Mouse (Mus musculus) forebrain, embryonic 10.5 days (tissue): ENCODE data around the gene Olfr49. TPM values are rescaled to one million over a fixed set of nuclear protein-coding genes. Genes with fewer than 3 reads are reported as not detected.
"Not testable (repeated sequence)": the region's sequence is repeated elsewhere in the genome, so short reads cannot be mapped to it uniquely, and the experiment has no call there.

ENCODE experiments used
- DNase-seq: peaks from one replicate; pipeline ENCODE4 v3.0.0-alpha.2; 2017; ENCODE audit warnings: low spot score; ENCODE audit errors: extremely low spot score
- H3K27ac ChIP-seq: fragments of 300-500 bp; sonication (generic); 2 replicates; pipeline ENCODE4 v1.5.1; 2016; ENCODE audit warnings: mild to moderate bottlenecking
- H3K27me3 ChIP-seq: fragments of 300-500 bp; sonication (generic); 2 replicates; pipeline ENCODE4 v1.6.1; 2016; ENCODE audit warnings: mild to moderate bottlenecking; ENCODE audit not compliant: poor library complexity, severe bottlenecking
- H3K36me3 ChIP-seq: fragments of 300-500 bp; sonication (generic); replicated peaks from 2 replicates; pipeline ENCODE4 v1.6.1; 2016; ENCODE audit warnings: mild to moderate bottlenecking, moderate library complexity
- H3K4me1 ChIP-seq: fragments of 300-500 bp; sonication (generic); 2 replicates; pipeline ENCODE4 v1.6.1; 2016
- H3K4me3 ChIP-seq: fragments of 300-500 bp; sonication (generic); 2 replicates; pipeline ENCODE4 v1.5.1; 2016; ENCODE audit warnings: mild to moderate bottlenecking, moderate library complexity
- H3K9me3 ChIP-seq: fragments of 300-500 bp; sonication (generic); 2 replicates; pipeline ENCODE4 v1.6.1; 2016; ENCODE audit warnings: mild to moderate bottlenecking, moderate library complexity
- WGBS: fragments of 180-500 bp; shearing (Covaris S2); methylation state at CpG from one replicate; pipeline ENCODE4 v1.1.7; 2016; 5-methylcytosine and 5-hydroxymethylcytosine counted together
- polyA plus RNA-seq: library from polyadenylated mRNA; unstranded; fragments of >200 nt; fragmentation: Nextera tagmentation; extraction: Ambion mirVana; gene quantifications from 2 replicates; pipeline ENCODE4 v1.2.1, GENCODE M21; 2016

Gene Olfr49
- polyA plus RNA-seq, 1 experiment from 2014 or later = not detected

DNA sequence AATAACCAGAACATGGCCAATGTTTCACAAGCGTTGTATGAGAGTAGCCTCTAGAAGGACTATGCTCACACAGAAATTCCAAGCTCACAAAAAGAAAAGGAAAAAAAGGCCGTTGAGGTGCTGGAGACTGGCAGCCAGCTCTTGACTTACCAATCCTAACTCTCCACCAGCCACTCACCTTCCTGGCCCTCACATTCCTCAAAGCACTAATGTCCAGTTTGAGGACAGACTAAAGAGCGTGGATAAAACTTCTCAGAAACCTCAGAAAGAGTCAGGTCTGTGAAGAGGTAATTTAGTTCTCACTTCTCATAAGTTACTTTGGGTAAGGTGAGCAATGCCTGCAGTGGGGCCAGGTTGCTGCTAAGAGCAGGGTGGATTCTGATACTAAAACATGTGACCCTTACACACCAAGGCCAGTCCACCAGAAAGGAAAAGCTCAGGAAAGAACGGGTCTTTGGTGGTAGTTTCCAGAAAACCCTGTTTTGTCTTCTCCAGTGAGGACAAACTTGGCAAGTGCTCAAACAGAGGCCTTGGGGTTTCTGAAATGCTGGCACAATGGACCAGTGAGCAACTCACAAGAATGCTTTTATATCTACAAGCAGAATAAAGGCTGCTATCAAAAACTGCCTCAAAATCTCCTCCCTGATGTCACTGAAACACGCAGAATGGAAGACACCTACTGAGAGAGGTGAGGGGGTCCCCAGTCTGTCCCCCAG is 48.8 kb downstream of the Olfr49 start:
- DNase-seq = no peak
- Histone ChIP-seq H3K27ac (no peak overlapping the region), H3K4me1 (peaks cover 34% of the 10 kb centered on the region), H3K9me3 (no peaks in the 10 kb centered on the region), H3K27me3 (no peaks in the 10 kb centered on the region; the same call in 1 of the 2 replicates), H3K4me3 (no peak overlapping the region), H3K36me3 (peaks cover 47% of the 10 kb centered on the region)
- WGBS = 87% methylated on average over 5 of the region's 5 CpGs

DNA sequence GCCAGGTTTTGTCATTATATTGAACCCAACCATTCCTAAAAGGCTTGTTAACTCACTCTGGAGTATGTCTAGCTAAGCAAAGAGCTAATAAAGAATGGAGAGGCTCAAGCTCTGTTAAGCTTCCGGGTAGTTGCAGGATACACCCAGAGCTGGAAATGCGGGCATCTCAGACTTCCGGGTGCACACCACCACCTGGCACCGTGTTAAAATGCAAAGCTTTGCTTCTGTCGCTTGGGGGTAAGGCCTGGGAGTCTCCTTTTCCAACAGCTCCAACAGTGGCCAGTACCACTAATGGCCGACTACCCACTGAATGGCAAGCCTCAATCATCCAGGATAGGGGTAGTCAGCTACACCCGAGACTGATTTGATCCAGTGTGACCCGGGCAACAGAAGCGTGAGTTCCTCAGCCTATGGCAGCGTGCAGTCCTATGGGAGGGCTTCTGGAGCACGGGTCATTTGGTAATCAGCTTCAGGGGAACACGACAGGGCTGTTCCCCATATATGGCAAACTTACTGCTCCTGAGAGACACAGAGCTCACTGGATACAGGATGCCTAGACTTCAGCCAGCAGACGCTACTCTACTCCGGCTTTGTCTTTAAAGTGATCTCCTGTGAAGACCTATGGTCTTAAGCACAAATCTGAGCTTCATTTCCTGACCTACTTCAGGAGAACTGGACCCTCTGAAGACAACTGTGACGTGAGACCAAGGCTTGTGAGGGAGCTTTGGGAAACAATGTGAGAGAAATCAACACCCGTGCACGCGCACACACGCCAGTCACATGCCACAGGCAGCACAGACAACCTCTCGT is 50.3 kb downstream of the Olfr49 start:
- no peaks in the 10 kb centered on the region for H3K9me3 ChIP-seq
- peaks cover 37% of the 10 kb centered on the region for H3K4me1 ChIP-seq
- H3K27me3 ChIP-seq = peaks cover 1% of the 10 kb centered on the region
- peak overlapping the region; percentile 27; the same call in 1 of the 2 replicates for H3K27ac ChIP-seq
- WGBS = 85% methylated on average over 20 of the region's 20 CpGs
- no peak for DNase-seq
- no peak overlapping the region for H3K4me3 ChIP-seq
- peaks cover 35% of the 10 kb centered on the region for H3K36me3 ChIP-seq

DNA sequence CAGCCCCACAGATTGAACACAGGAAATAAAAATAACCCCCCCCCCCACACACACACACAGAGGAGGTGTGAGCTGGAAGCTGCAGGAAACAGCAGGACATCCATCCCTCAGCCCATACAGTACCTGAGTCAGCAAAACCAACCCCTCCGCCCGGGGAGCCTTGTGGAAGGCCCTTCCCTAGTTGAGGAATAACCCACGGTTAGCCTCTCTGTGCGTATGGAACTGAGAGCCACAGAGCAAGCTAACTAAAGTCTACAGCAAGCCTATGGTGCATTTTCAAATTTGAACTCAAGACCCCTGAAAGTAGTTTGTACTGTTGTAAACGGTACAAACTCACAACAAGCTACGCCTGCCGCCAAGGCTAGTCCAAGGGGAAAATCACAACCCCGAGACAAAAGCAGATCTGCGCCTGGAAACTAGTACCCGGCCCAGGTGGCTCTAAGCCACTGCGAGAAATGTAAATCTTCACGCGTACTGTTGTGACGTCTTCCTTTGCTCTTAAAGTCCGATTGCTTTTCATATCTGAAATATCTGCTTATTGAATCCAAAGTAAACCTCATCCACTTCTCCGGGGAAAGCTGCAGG is 51.1 kb downstream of the Olfr49 start:
- no peak for DNase-seq
- Histone ChIP-seq H3K4me3 (no peak overlapping the region), H3K4me1 (peaks cover 45% of the 10 kb centered on the region), H3K9me3 (no peaks in the 10 kb centered on the region), H3K27ac (peak overlapping the region; percentile 27; the same call in 1 of the 2 replicates), H3K27me3 (peaks cover 7% of the 10 kb centered on the region), H3K36me3 (peaks cover 28% of the 10 kb centered on the region)
- WGBS = 82% methylated on average over 16 of the region's 16 CpGs

DNA sequence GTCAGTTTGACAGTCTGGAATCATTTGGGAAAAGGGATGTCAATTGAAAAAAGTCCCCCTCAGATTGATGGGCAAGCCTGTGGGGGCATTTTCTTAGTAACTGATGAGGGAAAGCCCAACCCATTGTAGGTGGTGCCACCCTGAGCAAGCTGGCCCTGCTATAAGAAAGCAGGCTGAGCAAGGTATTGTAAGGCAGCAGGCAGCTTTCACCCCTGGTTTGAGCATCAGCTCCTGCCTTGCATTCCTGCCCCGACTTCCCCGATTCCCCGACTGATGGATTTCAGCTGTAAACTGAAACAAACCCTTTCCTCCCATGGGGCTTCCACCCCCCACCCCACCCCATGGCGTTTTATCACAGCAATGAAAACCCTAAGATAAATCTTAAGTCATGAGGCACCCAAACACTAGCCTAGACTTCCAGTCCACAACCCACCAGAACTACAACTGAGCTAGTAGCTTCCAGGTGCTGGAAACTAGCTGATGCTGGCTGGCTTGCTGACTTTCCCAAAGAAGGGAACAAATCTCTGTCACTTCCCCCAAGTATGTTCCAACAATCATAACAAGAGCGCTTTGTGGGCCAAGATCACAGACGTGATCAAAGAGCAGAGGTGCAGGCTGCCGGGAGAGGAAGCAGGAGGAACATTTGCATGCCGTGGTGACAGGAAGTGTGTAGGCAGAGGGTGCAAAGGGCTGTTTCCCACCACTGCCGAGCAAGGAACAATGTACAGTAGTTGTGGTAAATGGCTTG is 51.8 kb downstream of the Olfr49 start:
- WGBS = 65% methylated on average over 9 of the region's 9 CpGs
- H3K4me3 ChIP-seq = no peak overlapping the region
- H3K9me3 ChIP-seq = no peaks in the 10 kb centered on the region
- peaks cover 52% of the 10 kb centered on the region for H3K4me1 ChIP-seq
- H3K27me3 ChIP-seq = peaks cover 7% of the 10 kb centered on the region
- H3K27ac ChIP-seq = peak overlapping the region; percentile 27; the same call in 1 of the 2 replicates
- no peak for DNase-seq
- H3K36me3 ChIP-seq = peaks cover 21% of the 10 kb centered on the region

DNA sequence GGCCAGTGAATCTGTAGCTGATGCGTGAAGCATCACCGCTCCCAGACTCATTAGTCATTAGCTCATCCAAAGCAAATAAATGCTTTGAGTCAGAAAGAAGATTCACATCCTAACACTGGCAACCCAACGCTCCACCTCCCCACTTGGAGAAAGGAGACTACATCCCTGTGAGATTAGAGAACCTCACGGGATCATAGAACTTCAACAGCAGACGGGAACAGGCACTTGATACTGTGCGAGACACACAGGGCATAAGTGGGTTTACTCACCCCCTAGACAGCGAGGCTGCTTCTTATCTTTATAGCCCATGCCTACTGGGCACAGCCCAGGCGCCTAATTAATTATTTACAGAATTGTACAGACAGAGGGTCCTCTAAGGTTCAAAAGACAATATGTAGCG is 52.6 kb downstream of the Olfr49 start:
- H3K9me3 ChIP-seq = no peaks in the 10 kb centered on the region
- 90% methylated on average over 9 of the region's 9 CpGs for WGBS
- DNase-seq = no peak
- H3K4me3 ChIP-seq = no peak overlapping the region
- H3K4me1 ChIP-seq = peaks cover 59% of the 10 kb centered on the region
- H3K36me3 ChIP-seq = peaks cover 19% of the 10 kb centered on the region
- peaks cover 12% of the 10 kb centered on the region for H3K27me3 ChIP-seq
- no peak overlapping the region for H3K27ac ChIP-seq

DNA sequence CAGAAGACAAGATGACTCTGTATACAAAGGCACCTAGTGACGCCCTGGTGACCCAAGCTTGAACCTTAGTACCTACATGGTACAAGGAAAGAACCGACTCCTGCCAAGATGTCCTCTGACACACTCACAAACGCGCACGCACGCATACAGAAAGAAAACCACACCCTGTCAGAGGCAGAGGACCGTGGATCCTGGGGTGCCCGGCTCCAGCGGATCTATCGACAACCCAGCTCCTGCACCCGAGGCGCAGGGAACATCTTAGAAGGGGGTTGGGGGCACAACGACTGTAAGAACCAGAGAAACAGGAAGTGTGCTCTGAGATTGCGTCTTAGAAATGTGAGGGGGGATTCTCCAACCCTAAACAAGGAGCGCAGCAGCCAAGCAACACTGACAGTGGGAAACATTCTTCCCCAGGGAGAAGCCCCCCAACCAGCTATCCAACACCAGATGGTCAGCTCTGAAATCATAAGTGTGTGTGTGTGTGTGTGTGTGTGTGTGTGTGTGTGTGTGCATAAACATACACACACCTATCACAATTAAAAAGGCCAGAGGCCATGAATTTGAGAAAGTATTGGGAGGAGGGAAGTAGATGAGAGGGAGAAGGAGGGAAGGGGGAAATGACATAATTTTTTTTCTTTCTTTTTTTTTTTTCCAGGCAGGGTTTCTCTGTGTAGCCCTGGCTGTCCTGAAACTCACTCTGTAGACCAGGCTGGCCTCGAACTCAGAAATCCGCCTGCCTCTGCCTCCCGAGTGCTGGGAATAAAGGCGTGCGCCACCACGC is 53.4 kb downstream of the Olfr49 start:
- no peak overlapping the region for H3K4me3 ChIP-seq
- peak overlapping the region; percentile 21; the same call in 1 of the 2 replicates for H3K27ac ChIP-seq
- H3K4me1 ChIP-seq = peaks cover 59% of the 10 kb centered on the region
- peaks cover 20% of the 10 kb centered on the region for H3K27me3 ChIP-seq
- H3K9me3 ChIP-seq = no peaks in the 10 kb centered on the region
- H3K36me3 ChIP-seq = peaks cover 19% of the 10 kb centered on the region
- DNase-seq = no peak
- WGBS = 88% methylated on average over 21 of the region's 21 CpGs

DNA sequence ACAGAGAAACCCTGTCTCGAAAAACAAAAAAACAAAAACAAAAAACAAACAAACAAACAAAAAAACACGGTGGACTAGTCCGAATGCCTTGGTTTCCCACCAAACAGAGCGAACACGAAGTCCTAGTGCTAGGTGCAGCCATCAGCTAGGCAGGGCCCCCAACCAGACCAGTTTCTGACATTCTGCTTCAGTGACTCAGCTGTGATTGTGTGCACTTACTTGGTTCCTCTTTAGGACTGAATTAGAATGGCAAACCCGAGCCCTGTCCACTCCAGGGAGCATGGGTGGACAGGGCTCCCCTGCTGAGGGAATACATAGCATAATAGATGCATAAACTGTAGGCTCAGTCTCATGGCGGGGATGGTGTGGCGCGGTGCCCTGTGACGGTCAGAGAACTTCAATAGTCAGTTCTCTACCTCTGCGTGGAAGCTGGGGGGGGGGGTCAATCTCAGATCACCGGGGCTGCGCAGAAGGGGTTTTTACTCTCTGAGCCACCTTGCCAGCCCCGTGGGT is 54.0 kb downstream of the Olfr49 start:
- Histone ChIP-seq H3K4me3 (no peak overlapping the region), H3K4me1 (peaks cover 59% of the 10 kb centered on the region), H3K27ac (no peak overlapping the region), H3K36me3 (peaks cover 17% of the 10 kb centered on the region), H3K27me3 (peaks cover 25% of the 10 kb centered on the region), H3K9me3 (no peaks in the 10 kb centered on the region)
- WGBS = 89% methylated on average over 12 of the region's 14 CpGs
- no peak for DNase-seq

DNA sequence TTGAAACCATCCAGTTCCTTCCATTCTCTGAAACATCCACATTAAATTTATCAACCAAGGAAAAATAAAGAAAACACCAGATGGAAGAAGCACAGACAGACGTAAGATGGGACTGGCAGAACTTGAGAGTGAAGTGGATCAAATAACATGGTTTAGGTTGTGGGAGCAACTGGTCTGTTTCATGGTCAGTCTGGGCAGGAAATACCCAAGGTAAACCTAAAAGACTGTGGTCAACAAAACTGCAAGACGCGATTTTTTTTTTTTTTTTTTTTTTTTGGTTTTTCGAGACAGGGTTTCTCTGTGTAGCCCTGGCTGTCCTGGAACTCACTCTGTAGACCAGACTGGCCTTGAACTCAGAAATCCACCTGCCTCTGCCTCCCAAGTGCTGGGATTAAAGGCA is 54.9 kb downstream of the Olfr49 start:
- not testable (repeated sequence) for H3K36me3 ChIP-seq, H3K4me3 ChIP-seq, H3K27ac ChIP-seq, DNase-seq, H3K9me3 ChIP-seq
- Histone ChIP-seq H3K4me1 (peaks cover 56% of the 10 kb centered on the region), H3K27me3 (peaks cover 25% of the 10 kb centered on the region)
- 73% methylated on average over 3 of the region's 4 CpGs for WGBS

DNA sequence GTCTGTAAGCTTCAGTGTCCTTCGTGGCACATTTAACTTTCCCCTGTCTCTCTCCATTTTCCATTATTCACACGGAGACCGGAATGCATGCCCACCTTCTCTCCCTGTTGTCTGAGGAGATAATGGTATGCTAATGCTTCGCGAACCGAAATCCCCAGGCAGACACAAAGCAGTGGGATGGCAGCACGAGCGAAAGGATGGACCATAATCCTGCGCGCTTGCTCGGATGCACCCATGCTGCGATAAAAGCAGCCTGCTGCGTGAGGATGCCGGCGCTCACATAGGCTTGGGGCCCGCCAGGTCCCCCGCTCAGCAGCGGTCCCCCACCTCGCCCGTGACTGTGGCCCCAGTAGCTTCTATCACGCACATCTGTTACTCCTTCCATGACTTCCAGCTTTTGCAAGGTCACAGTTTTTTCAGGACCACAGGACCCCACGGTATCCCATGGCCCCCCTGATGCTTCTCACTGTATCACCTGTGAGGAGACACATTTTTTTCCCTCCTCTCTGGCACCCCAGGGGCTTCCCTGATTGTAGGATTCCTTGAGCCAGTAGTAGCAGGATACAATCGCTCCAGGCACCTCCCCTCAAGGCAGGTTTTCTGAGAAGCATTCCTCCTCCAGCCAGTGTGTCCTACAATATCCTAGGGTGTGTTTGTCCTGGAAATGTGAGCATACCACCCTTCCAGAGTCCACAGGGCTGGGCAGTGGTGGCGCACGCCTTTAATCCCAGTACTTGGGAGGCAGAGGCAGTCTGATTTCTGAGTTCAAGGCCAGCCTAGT is 55.6 kb downstream of the Olfr49 start:
- H3K4me1 ChIP-seq = peaks cover 56% of the 10 kb centered on the region
- peak overlapping the region; percentile 51 for H3K4me3 ChIP-seq
- 5% methylated on average over 25 of the region's 25 CpGs for WGBS
- H3K36me3 ChIP-seq = peaks cover under 1% of the 10 kb centered on the region; the same call in 1 of the 2 replicates
- DNase-seq = peak; percentile 33
- H3K9me3 ChIP-seq = no peaks in the 10 kb centered on the region
- peaks cover 25% of the 10 kb centered on the region for H3K27me3 ChIP-seq
- peak overlapping the region; percentile 80 for H3K27ac ChIP-seq

DNA sequence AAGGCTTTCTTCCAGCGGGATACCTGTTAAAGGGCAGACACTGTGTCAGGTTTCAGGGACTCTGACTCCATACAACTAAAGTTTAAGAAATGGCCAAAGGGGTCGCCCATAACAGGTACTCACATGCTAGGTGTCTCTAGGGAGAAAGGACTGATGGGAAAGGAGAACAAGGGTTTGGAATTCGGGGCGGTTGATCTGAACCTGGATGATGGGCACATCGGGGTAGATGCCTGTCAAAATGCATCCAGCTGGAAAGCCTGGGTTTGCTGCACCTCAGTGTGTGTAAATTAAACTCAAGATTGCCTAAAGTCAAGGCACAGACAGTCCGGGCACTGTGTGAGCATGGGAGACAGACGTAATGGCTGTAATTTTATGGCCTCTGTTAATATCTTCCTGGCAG is 56.2 kb downstream of the Olfr49 start:
- Histone ChIP-seq H3K4me3 (peak overlapping the region; percentile 51), H3K9me3 (no peaks in the 10 kb centered on the region), H3K27ac (peak overlapping the region; percentile 80), H3K4me1 (peaks cover 53% of the 10 kb centered on the region), H3K27me3 (peaks cover 25% of the 10 kb centered on the region), H3K36me3 (no peaks in the 10 kb centered on the region)
- 8% methylated on average over 7 of the region's 7 CpGs for WGBS
- DNase-seq = no peak
